Mouse (Mus musculus): ENCODE measurements around the gene Hgd. TPM values are rescaled to one million over a fixed set of nuclear protein-coding genes. Genes with fewer than 3 reads are reported as not detected.

The Hgd gene
- polyA plus RNA-seq, 1 experiment from 2014 or later: not detected

GRCm38 (mm10) chr16:37614540-37614939 lies 34.6 kb downstream of the Hgd start:
- no peak overlapping the region for H3K4me3 ChIP-seq
- no peak for ATAC-seq (ENCODE audit: low FRiP score, low read depth)
- no peak overlapping the region for H3K4me2 ChIP-seq (replicated peaks)
- no peaks in the 10 kb centered on the region for H3K36me3 ChIP-seq
- no peaks in the 10 kb centered on the region for H3K9me3 ChIP-seq
- WGBS: 89% methylated on average over 9 of the region's 9 CpGs
- no peak overlapping the region for H3K27ac ChIP-seq
- no peaks in the 10 kb centered on the region for H3K27me3 ChIP-seq (replicated peaks)
- no peak overlapping the region for H3K9ac ChIP-seq
- H3K4me1 ChIP-seq: peaks cover 9% of the 10 kb centered on the region

DNA sequence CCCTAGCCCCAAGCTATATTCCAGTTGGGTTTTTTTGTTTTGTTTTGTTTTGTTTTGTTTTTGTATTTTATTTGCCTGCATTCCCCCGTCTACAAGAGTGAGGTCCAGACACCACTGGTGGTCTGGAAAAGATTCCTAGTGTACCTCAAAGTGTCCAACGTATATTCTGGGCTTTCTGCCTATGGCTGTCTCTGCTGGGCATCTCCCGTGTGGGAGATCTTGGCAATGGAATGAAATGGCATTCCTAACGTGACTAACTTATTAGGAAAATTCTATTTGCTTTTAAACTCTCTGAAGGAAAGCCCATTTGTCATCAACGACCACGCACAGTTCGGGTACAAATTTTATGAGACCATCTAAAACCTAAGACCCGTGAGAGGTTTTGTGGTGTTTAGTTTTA lies 35.5 kb downstream of the Hgd start:
- Histone ChIP-seq H3K36me3 (no peaks in the 10 kb centered on the region), H3K9ac (no peak overlapping the region), H3K27ac (no peak overlapping the region), H3K9me3 (no peaks in the 10 kb centered on the region), H3K27me3 (replicated peaks) (no peaks in the 10 kb centered on the region), H3K4me1 (peaks cover 5% of the 10 kb centered on the region), H3K4me3 (no peak overlapping the region), H3K4me2 (replicated peaks) (no peak overlapping the region)
- WGBS: 71% methylated on average over 8 of the region's 8 CpGs
- ATAC-seq (ENCODE audit: low FRiP score, low read depth): no peak

DNA sequence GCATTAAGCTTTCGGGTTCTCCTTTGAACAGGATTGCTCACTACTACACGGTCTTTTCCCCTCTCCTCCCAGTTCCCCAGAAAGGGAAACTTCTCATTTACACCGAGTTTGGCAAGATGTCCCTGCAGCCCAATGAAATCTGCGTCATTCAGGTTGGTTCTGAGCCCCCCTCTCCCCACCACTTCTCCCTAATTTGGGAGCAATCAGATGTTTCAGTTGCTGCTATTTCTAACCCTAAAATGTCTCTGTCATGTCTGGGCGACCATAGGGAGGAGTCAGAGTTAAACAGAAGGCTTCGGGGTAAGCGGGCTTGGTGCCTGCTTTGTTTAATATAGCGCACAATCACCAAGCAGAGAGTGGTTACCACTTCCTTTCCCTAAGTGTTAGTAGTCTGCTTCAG lies 36.2 kb downstream of the Hgd start:
- Histone ChIP-seq H3K9me3 (no peaks in the 10 kb centered on the region), H3K27me3 (replicated peaks) (no peaks in the 10 kb centered on the region), H3K4me1 (peaks cover 5% of the 10 kb centered on the region), H3K4me3 (no peak overlapping the region), H3K27ac (no peak overlapping the region), H3K9ac (no peak overlapping the region), H3K4me2 (replicated peaks) (no peak overlapping the region), H3K36me3 (no peaks in the 10 kb centered on the region)
- 74% methylated on average over 8 of the region's 8 CpGs for WGBS
- no peak for ATAC-seq (ENCODE audit: low FRiP score, low read depth)

- Histone ChIP-seq H3K4me3 (no peak overlapping the region), H3K4me1 (peaks cover 5% of the 10 kb centered on the region), H3K27ac (no peak overlapping the region), H3K9me3 (no peaks in the 10 kb centered on the region), H3K36me3 (no peaks in the 10 kb centered on the region), H3K4me2 (replicated peaks) (no peak overlapping the region), H3K9ac (no peak overlapping the region), H3K27me3 (replicated peaks) (no peaks in the 10 kb centered on the region)
- 32% methylated on average over 3 of the region's 3 CpGs for WGBS
- ATAC-seq (ENCODE audit: low FRiP score, low read depth): no peak
Observed at GRCm38 (mm10) chr16:37617695-37618094, 37.7 kb downstream of the Hgd start.

DNA sequence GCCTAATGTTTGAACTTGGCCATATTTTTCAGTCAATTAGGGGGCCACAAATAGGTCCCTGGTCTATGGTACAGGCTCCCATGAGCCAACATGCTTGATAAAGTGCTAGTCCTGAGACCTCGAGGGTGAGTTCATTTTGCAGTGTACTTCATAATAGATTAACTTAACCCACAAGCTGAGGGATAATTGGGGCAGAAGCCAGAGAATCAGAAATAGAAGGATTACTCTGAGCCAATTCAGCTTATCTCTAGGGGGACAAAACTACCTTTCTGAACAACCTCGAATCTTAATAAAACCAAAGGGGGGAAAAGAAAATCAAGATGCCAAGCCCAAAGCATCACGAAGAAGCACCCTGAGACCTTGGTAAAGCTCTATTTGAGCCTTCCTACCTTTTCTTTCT lies 42.5 kb downstream of the Hgd start:
- Histone ChIP-seq H3K4me1 (peaks cover 4% of the 10 kb centered on the region), H3K4me2 (replicated peaks) (no peak overlapping the region)
- WGBS: 88% methylated on average over 3 of the region's 3 CpGs

GRCm38 (mm10) chr16:37622919-37623318 lies 43.0 kb downstream of the Hgd start:
- Histone ChIP-seq H3K27me3 (replicated peaks) (no peaks in the 10 kb centered on the region), H3K4me3 (no peak overlapping the region), H3K27ac (no peak overlapping the region), H3K4me2 (replicated peaks) (no peak overlapping the region), H3K9ac (no peak overlapping the region), H3K36me3 (no peaks in the 10 kb centered on the region), H3K4me1 (no peaks in the 10 kb centered on the region), H3K9me3 (no peaks in the 10 kb centered on the region)
- no peak for ATAC-seq (ENCODE audit: low FRiP score, low read depth)
- WGBS: 80% methylated on average over 5 of the region's 5 CpGs

More for the DNA sequence above, 42.5 kb downstream of the Hgd start:
- Histone ChIP-seq H3K9ac (no peak overlapping the region), H3K9me3 (no peaks in the 10 kb centered on the region), H3K27ac (no peak overlapping the region), H3K27me3 (replicated peaks) (no peaks in the 10 kb centered on the region), H3K36me3 (no peaks in the 10 kb centered on the region), H3K4me3 (no peak overlapping the region)
- no peak for ATAC-seq (ENCODE audit: low FRiP score, low read depth)

DNA sequence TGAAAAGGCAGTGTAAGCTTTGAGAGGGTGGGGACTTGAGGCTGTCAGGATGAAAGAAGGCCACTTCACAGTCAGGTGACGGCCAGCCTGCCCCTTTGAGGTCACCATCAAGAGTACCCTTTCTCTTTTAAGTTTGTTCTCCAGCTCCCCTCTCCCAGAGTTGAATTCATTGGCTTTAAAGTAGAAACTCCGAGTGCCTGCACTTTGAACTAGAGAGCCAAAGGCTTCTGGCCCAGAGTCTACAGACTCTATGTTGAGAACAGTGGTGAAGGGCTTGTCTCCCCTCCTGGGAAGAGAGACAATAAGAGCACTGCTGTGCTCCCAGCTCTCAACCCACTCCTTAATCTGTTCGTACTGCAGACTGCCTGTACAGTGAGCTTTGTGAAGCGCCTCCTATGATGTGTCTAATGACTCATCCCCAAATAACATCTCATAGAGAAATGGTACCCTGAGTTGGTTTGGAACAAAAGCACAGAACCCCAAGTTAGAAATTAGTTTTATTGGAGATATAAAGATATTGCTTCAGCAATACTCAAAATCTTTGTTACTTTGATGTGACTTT lies 46.5 kb downstream of the Hgd start:
- H3K9ac ChIP-seq: no peak overlapping the region
- H3K27me3 ChIP-seq (replicated peaks): no peaks in the 10 kb centered on the region
- H3K9me3 ChIP-seq: no peaks in the 10 kb centered on the region
- H3K4me2 ChIP-seq (replicated peaks): no peak overlapping the region
- H3K4me3 ChIP-seq: no peak overlapping the region
- H3K4me1 ChIP-seq: no peaks in the 10 kb centered on the region
- no peak for ATAC-seq (ENCODE audit: low FRiP score, low read depth)
- 66% methylated on average over 4 of the region's 4 CpGs for WGBS
- no peak overlapping the region for H3K27ac ChIP-seq
- H3K36me3 ChIP-seq: no peaks in the 10 kb centered on the region

- H3K4me2 ChIP-seq (replicated peaks): no peak overlapping the region
- no peak overlapping the region for H3K27ac ChIP-seq
- no peaks in the 10 kb centered on the region for H3K27me3 ChIP-seq (replicated peaks)
- no peak overlapping the region for H3K9ac ChIP-seq
- H3K4me3 ChIP-seq: no peak overlapping the region
- no peaks in the 10 kb centered on the region for H3K36me3 ChIP-seq
- H3K9me3 ChIP-seq: no peaks in the 10 kb centered on the region
- no peaks in the 10 kb centered on the region for H3K4me1 ChIP-seq
- WGBS: 74% methylated on average over 9 of the region's 9 CpGs
- ATAC-seq (ENCODE audit: low FRiP score, low read depth): no peak
Observed at GRCm38 (mm10) chr16:37628336-37628735, 48.4 kb downstream of the Hgd start.

GRCm38 (mm10) chr16:37629011-37629410 lies 49.1 kb downstream of the Hgd start:
- H3K4me2 ChIP-seq (replicated peaks): no peak overlapping the region
- H3K9me3 ChIP-seq: no peaks in the 10 kb centered on the region
- H3K27ac ChIP-seq: no peak overlapping the region
- no peaks in the 10 kb centered on the region for H3K36me3 ChIP-seq
- H3K27me3 ChIP-seq (replicated peaks): no peaks in the 10 kb centered on the region
- no peak for ATAC-seq (ENCODE audit: low FRiP score, low read depth)
- H3K4me3 ChIP-seq: no peak overlapping the region
- H3K4me1 ChIP-seq: no peaks in the 10 kb centered on the region
- H3K9ac ChIP-seq: no peak overlapping the region
- WGBS: 86% methylated on average over 7 of the region's 7 CpGs

- H3K27ac ChIP-seq: no peak overlapping the region
- H3K36me3 ChIP-seq: no peaks in the 10 kb centered on the region
- no peak overlapping the region for H3K4me3 ChIP-seq
- WGBS: 78% methylated on average over 9 of the region's 9 CpGs
- H3K27me3 ChIP-seq (replicated peaks): no peaks in the 10 kb centered on the region
- H3K9me3 ChIP-seq: no peaks in the 10 kb centered on the region
- ATAC-seq (ENCODE audit: low FRiP score, low read depth): no peak
- no peaks in the 10 kb centered on the region for H3K4me1 ChIP-seq
- no peak overlapping the region for H3K9ac ChIP-seq
- no peak overlapping the region for H3K4me2 ChIP-seq (replicated peaks)
Observed at GRCm38 (mm10) chr16:37634578-37634977, 54.6 kb downstream of the Hgd start.

DNA sequence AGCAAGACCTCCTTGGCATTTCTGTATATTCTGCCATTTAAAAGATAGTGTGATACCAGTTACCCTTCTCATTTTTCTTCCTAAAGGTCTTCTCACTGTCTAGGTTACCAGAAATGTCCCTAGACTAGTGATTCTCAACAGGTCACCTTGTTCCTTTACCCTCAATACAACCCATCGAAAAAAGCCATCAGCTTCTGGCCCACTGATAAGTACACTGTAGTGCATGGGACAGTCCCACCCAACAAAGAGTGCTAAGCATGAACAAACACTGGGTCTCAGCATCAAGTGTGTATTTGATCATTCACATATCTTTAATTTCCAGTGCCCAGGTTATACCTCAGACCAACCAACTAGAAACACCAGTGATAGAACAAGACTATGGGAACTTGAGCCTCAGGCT lies 55.1 kb downstream of the Hgd start:
- H3K9ac ChIP-seq: no peak overlapping the region
- WGBS: 89% methylated on average over 1 of the region's 1 CpGs

GRCm38 (mm10) chr16:37636107-37636506 lies 56.2 kb downstream of the Hgd start:
- Histone ChIP-seq H3K27ac (no peak overlapping the region), H3K4me2 (replicated peaks) (no peak overlapping the region), H3K4me3 (no peak overlapping the region), H3K36me3 (no peaks in the 10 kb centered on the region), H3K9ac (no peak overlapping the region), H3K4me1 (no peaks in the 10 kb centered on the region), H3K27me3 (replicated peaks) (no peaks in the 10 kb centered on the region), H3K9me3 (no peaks in the 10 kb centered on the region)
- WGBS: 58% methylated on average over 6 of the region's 6 CpGs
- ATAC-seq (ENCODE audit: low FRiP score, low read depth): no peak

More for the DNA sequence above, 55.1 kb downstream of the Hgd start:
- Histone ChIP-seq H3K4me1 (no peaks in the 10 kb centered on the region), H3K4me2 (replicated peaks) (no peak overlapping the region), H3K27ac (no peak overlapping the region), H3K9me3 (no peaks in the 10 kb centered on the region), H3K27me3 (replicated peaks) (no peaks in the 10 kb centered on the region), H3K36me3 (no peaks in the 10 kb centered on the region), H3K4me3 (no peak overlapping the region)
- ATAC-seq (ENCODE audit: low FRiP score, low read depth): no peak

DNA sequence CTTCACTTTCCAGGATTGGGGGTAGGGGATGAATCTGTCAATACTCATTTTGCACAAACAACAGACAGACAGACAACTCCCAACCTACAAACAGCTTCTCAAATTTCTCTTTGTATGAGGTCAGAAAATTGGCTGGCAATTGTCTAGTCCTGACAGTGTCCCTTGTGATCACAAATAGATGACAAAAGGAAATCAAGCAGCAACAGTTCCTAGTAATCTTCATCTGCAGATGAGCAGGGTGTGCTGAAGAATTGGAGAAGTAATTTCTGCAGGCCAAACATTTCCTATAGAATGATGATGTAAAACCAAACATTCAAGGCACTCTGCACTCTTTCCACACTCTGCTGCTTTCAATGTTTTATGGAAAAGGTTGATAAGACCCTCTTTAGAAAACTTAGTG lies 57.8 kb downstream of the Hgd start:
- H3K4me3 ChIP-seq: no peak overlapping the region
- H3K9me3 ChIP-seq: no peaks in the 10 kb centered on the region
- no peaks in the 10 kb centered on the region for H3K4me1 ChIP-seq
- no peak overlapping the region for H3K4me2 ChIP-seq (replicated peaks)
- no peaks in the 10 kb centered on the region for H3K27me3 ChIP-seq (replicated peaks)
- H3K27ac ChIP-seq: no peak overlapping the region
- no peaks in the 10 kb centered on the region for H3K36me3 ChIP-seq
- no peak for ATAC-seq (ENCODE audit: low FRiP score, low read depth)
- H3K9ac ChIP-seq: no peak overlapping the region
